Mouse (Mus musculus): Measurements from ENCODE around the gene Asb6. TPM values are rescaled to one million over a fixed set of nuclear protein-coding genes. Genes with fewer than 3 reads are reported as not detected.

Gene Asb6
- polyA plus RNA-seq, 1 experiment from 2014 or later, result 38.5 TPM

DNA sequence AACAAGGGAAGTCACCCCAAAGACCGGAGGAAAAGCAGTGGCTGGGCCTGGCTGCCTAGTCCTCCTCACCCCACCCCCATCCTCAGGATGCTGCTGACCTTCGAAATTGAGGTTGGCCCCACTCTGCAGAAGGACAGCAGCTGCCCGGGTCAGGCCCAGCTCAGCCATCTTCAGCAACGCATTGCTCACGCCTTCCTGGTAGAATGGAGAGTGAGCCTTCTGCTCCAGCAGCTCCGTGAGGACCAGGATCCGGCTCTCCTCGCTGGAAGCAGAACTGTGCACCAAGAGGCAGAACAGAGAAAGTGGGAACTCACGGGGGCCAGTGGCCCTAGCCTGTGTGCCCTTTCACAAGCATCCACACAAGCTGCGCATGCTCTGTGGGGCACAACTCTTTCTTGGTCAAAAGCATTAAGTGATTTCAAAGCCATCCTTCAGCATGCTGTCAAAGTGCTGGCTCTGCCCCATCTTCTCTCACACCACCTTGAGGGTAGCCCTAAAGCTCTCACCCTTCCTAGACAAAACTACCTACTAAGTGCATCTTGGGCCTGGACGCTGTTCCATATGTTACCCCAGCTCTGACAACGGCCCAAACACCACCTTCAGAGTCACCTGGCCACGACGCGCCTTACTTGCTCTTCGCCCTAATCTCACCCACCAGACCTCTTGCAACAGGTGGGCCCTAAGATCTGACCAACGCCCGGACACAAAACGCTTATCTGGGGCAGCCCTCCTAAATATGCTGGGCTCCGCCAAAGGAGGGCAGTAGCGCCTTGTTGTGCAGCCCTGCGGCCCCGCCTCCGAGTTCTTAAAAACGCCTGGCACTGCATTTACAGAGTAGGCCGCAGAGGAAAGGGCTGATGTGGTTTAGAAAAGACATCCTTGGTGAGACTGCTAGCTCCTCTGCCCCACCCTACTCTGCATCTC, 3.0 kb downstream of the Asb6 start:
- Histone ChIP-seq H3K27ac (replicated peaks; ENCODE audit: low read depth, low read length) (peak overlapping the region; percentile 63; the same call in 1 of the 2 replicates), H3K4me2 (ENCODE audit: low read length) (peak overlapping the region; percentile 98), H3K36me3 (ENCODE audit: control insufficient read depth, insufficient read depth, low read length) (peaks cover 38% of the 10 kb centered on the region), H3K4me3 (replicated peaks; ENCODE audit: low read depth, low read length) (peak overlapping the region; percentile 62), H3K9me3 (ENCODE audit: control insufficient read depth, low read length) (no peaks in the 10 kb centered on the region), H3K27me3 (ENCODE audit: control insufficient read depth, insufficient read depth, low read length) (no peaks in the 10 kb centered on the region), H3K9ac (replicated peaks; ENCODE audit: low read length) (peak overlapping the region; percentile 87), H3K4me1 (ENCODE audit: control insufficient read depth, insufficient read depth, low read length) (peaks cover 14% of the 10 kb centered on the region)
- DNase-seq, result peak; percentile 55
- WGBS, result 38% methylated on average over 26 of the region's 26 CpGs
- peak; percentile 5; the same call in 1 of the 2 replicates for ATAC-seq (ENCODE audit: low FRiP score, low TSS enrichment)

DNA sequence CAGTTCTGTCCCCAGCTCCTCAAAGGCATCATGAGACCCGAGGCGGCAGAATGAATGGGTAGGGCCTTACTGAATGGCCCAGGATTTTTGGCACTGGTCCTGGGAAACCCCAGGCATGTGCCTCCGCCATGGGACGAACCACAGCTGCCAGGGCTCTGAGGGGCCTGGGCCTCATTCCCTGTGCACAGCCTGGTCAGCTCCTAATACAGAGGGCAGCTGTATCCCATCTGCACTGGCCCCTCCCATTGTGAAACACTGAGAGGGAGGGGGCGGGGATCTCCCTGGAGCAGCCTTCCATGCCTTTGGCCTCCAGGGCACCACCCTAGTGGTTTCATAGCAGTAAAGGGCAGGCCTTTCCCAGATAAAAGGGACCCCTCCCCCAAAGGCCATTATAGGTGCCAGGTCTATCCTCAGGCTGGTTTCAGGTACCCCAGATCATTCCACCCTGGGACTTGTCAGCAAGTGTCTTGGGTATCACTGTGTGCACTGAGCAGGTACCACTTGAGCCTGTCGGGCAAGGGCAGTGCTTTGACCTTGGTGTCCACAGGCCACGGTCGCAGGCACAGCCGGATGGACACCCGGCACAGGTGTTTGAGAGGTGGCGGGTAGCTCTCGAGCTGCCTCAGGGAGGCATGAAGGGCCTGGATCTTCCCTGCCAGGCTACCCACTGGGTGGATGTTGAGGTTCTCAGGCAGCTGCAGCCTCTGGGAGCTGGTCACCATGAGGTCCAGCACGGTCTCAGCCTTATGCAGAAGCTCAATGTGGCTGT, 6.6 kb downstream of the Asb6 start:
- ATAC-seq (ENCODE audit: low FRiP score, low TSS enrichment) (no peak), DNase-seq (peak; percentile 59)
- WGBS, result 73% methylated on average over 13 of the region's 13 CpGs
- Histone ChIP-seq H3K27me3 (ENCODE audit: control insufficient read depth, insufficient read depth, low read length) (no peaks in the 10 kb centered on the region), H3K4me2 (ENCODE audit: low read length) (no peak overlapping the region), H3K36me3 (ENCODE audit: control insufficient read depth, insufficient read depth, low read length) (peaks cover 67% of the 10 kb centered on the region), H3K4me3 (replicated peaks; ENCODE audit: low read depth, low read length) (no peak overlapping the region), H3K9me3 (ENCODE audit: control insufficient read depth, low read length) (no peaks in the 10 kb centered on the region), H3K9ac (replicated peaks; ENCODE audit: low read length) (0 out of 2 replicates have a peak overlapping the region, but pooled peaks have one; percentile 9), H3K4me1 (ENCODE audit: control insufficient read depth, insufficient read depth, low read length) (peaks cover 13% of the 10 kb centered on the region), H3K27ac (replicated peaks; ENCODE audit: low read depth, low read length) (0 out of 2 replicates have a peak overlapping the region, but pooled peaks have one; percentile 32)

- WGBS, result 92% methylated on average over 8 of the region's 8 CpGs
- Histone ChIP-seq H3K4me1 (ENCODE audit: control insufficient read depth, insufficient read depth, low read length) (peaks cover 9% of the 10 kb centered on the region), H3K36me3 (ENCODE audit: control insufficient read depth, insufficient read depth, low read length) (peaks cover 74% of the 10 kb centered on the region), H3K27ac (replicated peaks; ENCODE audit: low read depth, low read length) (no peak overlapping the region), H3K4me2 (ENCODE audit: low read length) (no peak overlapping the region), H3K4me3 (replicated peaks; ENCODE audit: low read depth, low read length) (no peak overlapping the region), H3K27me3 (ENCODE audit: control insufficient read depth, insufficient read depth, low read length) (no peaks in the 10 kb centered on the region), H3K9ac (replicated peaks; ENCODE audit: low read length) (no peak overlapping the region), H3K9me3 (ENCODE audit: control insufficient read depth, low read length) (no peaks in the 10 kb centered on the region)
- ATAC-seq (ENCODE audit: low FRiP score, low TSS enrichment), result no peak
- no peak for DNase-seq
Observed at GRCm38 (mm10) chr2:30822460-30822859, 7.7 kb downstream of the Asb6 start.

GRCm38 (mm10) chr2:30821073-30821472, 9.1 kb downstream of the Asb6 start:
- Histone ChIP-seq H3K4me1 (ENCODE audit: control insufficient read depth, insufficient read depth, low read length) (no peaks in the 10 kb centered on the region), H3K27me3 (ENCODE audit: control insufficient read depth, insufficient read depth, low read length) (no peaks in the 10 kb centered on the region), H3K9ac (replicated peaks; ENCODE audit: low read length) (no peak overlapping the region), H3K4me3 (replicated peaks; ENCODE audit: low read depth, low read length) (no peak overlapping the region), H3K9me3 (ENCODE audit: control insufficient read depth, low read length) (no peaks in the 10 kb centered on the region), H3K27ac (replicated peaks; ENCODE audit: low read depth, low read length) (no peak overlapping the region), H3K4me2 (ENCODE audit: low read length) (no peak overlapping the region), H3K36me3 (ENCODE audit: control insufficient read depth, insufficient read depth, low read length) (peaks cover 84% of the 10 kb centered on the region)
- DNase-seq (no peak), ATAC-seq (ENCODE audit: low FRiP score, low TSS enrichment) (no peak)
- WGBS, result 94% methylated on average over 3 of the region's 3 CpGs

GRCm38 (mm10) chr2:30819873-30820272, 10.3 kb downstream of the Asb6 start:
- no peaks in the 10 kb centered on the region for H3K9me3 ChIP-seq (ENCODE audit: control insufficient read depth, low read length)
- 96% methylated on average over 5 of the region's 5 CpGs for WGBS
- H3K4me1 ChIP-seq (ENCODE audit: control insufficient read depth, insufficient read depth, low read length), result no peaks in the 10 kb centered on the region
- DNase-seq, result no peak
- no peaks in the 10 kb centered on the region for H3K27me3 ChIP-seq (ENCODE audit: control insufficient read depth, insufficient read depth, low read length)
- ATAC-seq (ENCODE audit: low FRiP score, low TSS enrichment), result no peak
- H3K4me2 ChIP-seq (ENCODE audit: low read length), result no peak overlapping the region
- H3K36me3 ChIP-seq (ENCODE audit: control insufficient read depth, insufficient read depth, low read length), result peaks cover 85% of the 10 kb centered on the region
- no peak overlapping the region for H3K9ac ChIP-seq (replicated peaks; ENCODE audit: low read length)
- no peak overlapping the region for H3K27ac ChIP-seq (replicated peaks; ENCODE audit: low read depth, low read length)
- H3K4me3 ChIP-seq (replicated peaks; ENCODE audit: low read depth, low read length), result no peak overlapping the region

DNA sequence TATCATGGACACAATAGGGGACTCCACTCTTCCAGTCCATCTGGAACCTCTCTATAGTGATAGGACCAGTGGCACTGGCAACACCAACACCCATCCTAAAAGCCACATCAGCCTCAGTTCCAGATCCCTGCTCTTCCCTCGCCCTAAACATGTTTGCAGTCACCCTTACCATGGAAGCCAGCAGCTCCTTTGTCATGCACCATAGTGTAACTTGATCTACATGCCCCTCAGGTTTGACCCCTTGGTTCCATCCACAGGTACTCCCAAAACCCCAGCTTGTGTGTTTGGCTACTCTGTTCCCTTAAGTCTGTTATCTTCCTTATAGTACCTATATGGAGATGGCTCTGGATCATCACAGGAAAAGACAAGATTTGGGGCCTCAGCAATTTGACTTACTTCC, 13.8 kb downstream of the Asb6 start:
- Histone ChIP-seq H3K4me2 (ENCODE audit: low read length) (no peak overlapping the region), H3K27me3 (ENCODE audit: control insufficient read depth, insufficient read depth, low read length) (no peaks in the 10 kb centered on the region), H3K9ac (replicated peaks; ENCODE audit: low read length) (no peak overlapping the region), H3K9me3 (ENCODE audit: control insufficient read depth, low read length) (no peaks in the 10 kb centered on the region), H3K27ac (replicated peaks; ENCODE audit: low read depth, low read length) (no peak overlapping the region), H3K36me3 (ENCODE audit: control insufficient read depth, insufficient read depth, low read length) (peaks cover 71% of the 10 kb centered on the region), H3K4me3 (replicated peaks; ENCODE audit: low read depth, low read length) (no peak overlapping the region), H3K4me1 (ENCODE audit: control insufficient read depth, insufficient read depth, low read length) (no peaks in the 10 kb centered on the region)
- WGBS, result 92% methylated on average over 1 of the region's 1 CpGs
- ATAC-seq (ENCODE audit: low FRiP score, low TSS enrichment) (no peak), DNase-seq (no peak)

DNA sequence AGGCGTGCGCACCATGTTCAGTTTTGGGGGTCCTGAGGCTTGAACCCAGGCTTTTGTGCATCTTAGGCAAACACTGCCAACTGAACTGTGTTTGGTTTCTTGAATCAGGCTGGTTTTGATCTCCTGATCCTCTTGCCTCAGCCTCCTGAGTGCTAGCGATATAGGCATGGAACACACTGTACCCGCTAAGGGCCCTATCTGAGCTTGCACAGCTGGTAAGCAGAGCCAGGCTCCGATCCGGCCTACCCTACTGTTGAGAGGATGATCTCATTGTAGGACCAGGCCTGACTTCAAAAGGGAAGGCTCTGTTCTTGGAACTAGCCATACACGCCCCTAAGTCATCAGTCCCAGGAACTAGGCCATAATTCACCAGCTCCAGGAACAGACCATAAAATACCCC, 19.6 kb downstream of the Asb6 start:
- no peak for ATAC-seq (ENCODE audit: low FRiP score, low TSS enrichment)
- Histone ChIP-seq H3K9ac (replicated peaks; ENCODE audit: low read length) (no peak overlapping the region), H3K27ac (replicated peaks; ENCODE audit: low read depth, low read length) (no peak overlapping the region), H3K36me3 (ENCODE audit: control insufficient read depth, insufficient read depth, low read length) (peaks cover 31% of the 10 kb centered on the region), H3K9me3 (ENCODE audit: control insufficient read depth, low read length) (no peaks in the 10 kb centered on the region), H3K4me3 (replicated peaks; ENCODE audit: low read depth, low read length) (no peak overlapping the region), H3K4me2 (ENCODE audit: low read length) (no peak overlapping the region), H3K4me1 (ENCODE audit: control insufficient read depth, insufficient read depth, low read length) (peaks cover 18% of the 10 kb centered on the region), H3K27me3 (ENCODE audit: control insufficient read depth, insufficient read depth, low read length) (no peaks in the 10 kb centered on the region)
- no peak for DNase-seq
- 95% methylated on average over 7 of the region's 7 CpGs for WGBS

- 85% methylated on average over 5 of the region's 5 CpGs for WGBS
- DNase-seq, result no peak
- no peak overlapping the region; the same call in 1 of the 2 replicates for H3K9ac ChIP-seq (replicated peaks; ENCODE audit: low read length)
- H3K9me3 ChIP-seq (ENCODE audit: control insufficient read depth, low read length), result no peaks in the 10 kb centered on the region
- H3K36me3 ChIP-seq (ENCODE audit: control insufficient read depth, insufficient read depth, low read length), result peaks cover 20% of the 10 kb centered on the region
- H3K4me3 ChIP-seq (replicated peaks; ENCODE audit: low read depth, low read length), result peak overlapping the region; percentile 19; the same call in 1 of the 2 replicates
- peak overlapping the region; percentile 47 for H3K4me2 ChIP-seq (ENCODE audit: low read length)
- H3K27me3 ChIP-seq (ENCODE audit: control insufficient read depth, insufficient read depth, low read length), result no peaks in the 10 kb centered on the region
- H3K27ac ChIP-seq (replicated peaks; ENCODE audit: low read depth, low read length), result no peak overlapping the region
- ATAC-seq (ENCODE audit: low FRiP score, low TSS enrichment), result no peak
- H3K4me1 ChIP-seq (ENCODE audit: control insufficient read depth, insufficient read depth, low read length), result peaks cover 18% of the 10 kb centered on the region
Observed at GRCm38 (mm10) chr2:30809503-30809902, 20.6 kb downstream of the Asb6 start.
